Mouse (Mus musculus) liver, embryonic 16.5 days (tissue): ENCODE data around the gene Fads6. TPM values are rescaled to one million over a fixed set of nuclear protein-coding genes. Genes with fewer than 3 reads are reported as not detected.
A peak's percentile ranks its signal among the peaks of the same experiment; 100 is the strongest.

ENCODE experiments used
- ATAC-seq: fragments of 200-750 bp; cut with Nextera tagmentation; 2 replicates; pipeline ENCODE4 v1.8.0; 2017; ENCODE audit warnings: low read depth, mild to moderate bottlenecking, moderate number of reproducible peaks, moderate library complexity
- H3K27ac ChIP-seq: fragments of 300-500 bp; sonication (generic); 2 replicates; pipeline ENCODE4 v1.5.1; 2014; ENCODE audit warnings: mild to moderate bottlenecking, low read length
- H3K27me3 ChIP-seq: fragments of 300-500 bp; sonication (generic); 2 replicates; pipeline ENCODE4 v1.6.1; 2014; ENCODE audit warnings: low read depth, low read length, mixed read lengths; ENCODE audit not compliant: control insufficient read depth, insufficient read depth
- H3K36me3 ChIP-seq: fragments of 300-500 bp; sonication (generic); 2 replicates; pipeline ENCODE4 v1.6.1; 2014; ENCODE audit warnings: mild to moderate bottlenecking; ENCODE audit not compliant: control insufficient read depth, insufficient read depth
- H3K4me1 ChIP-seq: fragments of 300-500 bp; sonication (generic); 2 replicates; pipeline ENCODE4 v1.6.1; 2014; ENCODE audit warnings: low read depth, low read length, mixed read lengths; ENCODE audit not compliant: control insufficient read depth
- H3K4me2 ChIP-seq: fragments of 300-500 bp; sonication (generic); 2 replicates; pipeline ENCODE4 v1.6.1; 2014; ENCODE audit warnings: low read depth, low read length, mixed read lengths
- H3K4me3 ChIP-seq: fragments of 300-500 bp; sonication (generic); 2 replicates; pipeline ENCODE4 v1.5.1; 2014; ENCODE audit warnings: low read depth, mild to moderate bottlenecking, low read length
- H3K9ac ChIP-seq: fragments of 300-500 bp; sonication (generic); 2 replicates; pipeline ENCODE4 v1.6.1; 2014; ENCODE audit warnings: low read depth, low read length
- H3K9me3 ChIP-seq: fragments of 300-500 bp; sonication (generic); replicated peaks from 2 replicates; pipeline ENCODE4 v1.6.1; 2016; ENCODE audit warnings: low read length; ENCODE audit not compliant: control insufficient read depth
- WGBS: fragments of 180-500 bp; shearing (Covaris S2); extraction: QIAGEN DNeasy Blood & Tissue Kit; methylation state at CpG from one replicate; pipeline ENCODE4 v1.1.7; 2014; ENCODE audit not compliant: insufficient replicate concordance; 5-methylcytosine and 5-hydroxymethylcytosine counted together
- polyA plus RNA-seq: library from polyadenylated mRNA; unstranded; fragments of >200 nt; fragmentation: Nextera tagmentation; extraction: Ambion mirVana; gene quantifications from 2 replicates; pipeline ENCODE4 v1.2.1, GENCODE M21; 2015

The Fads6 gene
- 4.4 and 4.5 TPM in 2 replicates for polyA plus RNA-seq

GRCm38 (mm10) chr11:115297214-115297826 lies at the start of gene Fads6:
Gene Fads6 (minus strand): TSS chr11:115297663.
- peak within 1 kb of the TSS; percentile 49 for H3K4me2 ChIP-seq
- WGBS: under 1% methylated on average over 44 of the region's 44 CpGs
- H3K27me3 ChIP-seq: peaks cover 15% of the 10 kb centered on the region; the same call in 1 of the 2 replicates
- peak within 1 kb of the TSS; percentile 55 for H3K4me3 ChIP-seq
- H3K9ac ChIP-seq: peak within 1 kb of the TSS; percentile 57
- H3K27ac ChIP-seq: peak within 1 kb of the TSS; percentile 50
- H3K4me1 ChIP-seq: no peaks in the 10 kb centered on the region
- H3K9me3 ChIP-seq: no peaks in the 10 kb centered on the region
- H3K36me3 ChIP-seq: no peaks in the 10 kb centered on the region; the same call in 1 of the 2 replicates
- ATAC-seq: peak; percentile 74

DNA sequence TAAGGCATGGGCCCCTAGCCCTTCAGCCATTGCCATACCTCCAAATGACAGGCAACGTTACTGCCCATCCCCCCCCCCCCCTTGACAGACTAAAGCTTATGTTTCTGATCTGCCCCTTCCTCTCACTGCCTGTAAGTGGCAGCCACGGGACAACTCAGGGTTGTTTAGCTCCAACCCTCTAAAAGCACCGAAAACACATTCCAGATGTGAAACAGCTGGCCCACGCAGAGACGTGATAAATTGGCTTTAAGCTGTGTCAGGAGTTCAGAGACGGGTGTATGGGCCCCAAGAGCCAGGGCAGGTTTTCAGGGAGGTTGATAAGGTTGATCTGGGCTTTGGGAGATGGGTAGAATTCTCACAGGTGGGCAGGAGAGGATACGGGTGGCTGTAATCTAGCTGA lies 48.1 kb upstream of the Fads6 start:
- ATAC-seq: no peak
- no peaks in the 10 kb centered on the region for H3K36me3 ChIP-seq
- no peak overlapping the region for H3K9ac ChIP-seq
- no peak overlapping the region for H3K4me2 ChIP-seq
- WGBS: 31% methylated on average over 7 of the region's 7 CpGs
- peaks cover 18% of the 10 kb centered on the region for H3K27me3 ChIP-seq
- H3K27ac ChIP-seq: no peak overlapping the region
- H3K4me3 ChIP-seq: no peak overlapping the region
- H3K9me3 ChIP-seq: no peaks in the 10 kb centered on the region
- no peaks in the 10 kb centered on the region for H3K4me1 ChIP-seq

DNA sequence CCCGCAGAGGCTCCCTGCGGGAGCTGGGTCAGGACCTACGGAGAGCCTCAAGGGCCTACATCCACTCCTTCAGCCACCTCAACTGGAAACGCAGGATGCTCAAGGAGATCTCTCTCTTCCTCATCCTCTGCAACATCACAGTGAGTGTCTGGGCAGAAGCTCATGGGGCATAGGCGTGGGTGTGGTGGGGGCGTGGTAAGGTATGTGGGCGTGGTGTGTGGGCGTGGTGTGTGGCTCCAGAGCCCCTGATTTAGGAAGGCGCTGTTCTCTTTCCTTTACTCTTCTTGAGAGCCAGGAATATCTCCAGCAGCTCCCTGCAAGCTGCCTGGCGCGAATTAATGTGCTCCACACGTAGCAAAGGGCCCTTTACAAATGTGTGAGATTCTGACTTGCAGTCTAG lies 47.5 kb upstream of the Fads6 start:
- H3K27ac ChIP-seq: no peak overlapping the region
- ATAC-seq: no peak
- 10% methylated on average over 12 of the region's 12 CpGs for WGBS
- H3K4me1 ChIP-seq: no peaks in the 10 kb centered on the region
- H3K9me3 ChIP-seq: no peaks in the 10 kb centered on the region
- no peak overlapping the region for H3K4me2 ChIP-seq
- no peak overlapping the region for H3K4me3 ChIP-seq
- peaks cover 20% of the 10 kb centered on the region for H3K27me3 ChIP-seq
- no peaks in the 10 kb centered on the region for H3K36me3 ChIP-seq
- no peak overlapping the region for H3K9ac ChIP-seq

- H3K27me3 ChIP-seq: peaks cover 20% of the 10 kb centered on the region
- H3K9ac ChIP-seq: no peak overlapping the region
- H3K9me3 ChIP-seq: no peaks in the 10 kb centered on the region
- H3K4me1 ChIP-seq: no peaks in the 10 kb centered on the region
- no peaks in the 10 kb centered on the region for H3K36me3 ChIP-seq
- no peak overlapping the region for H3K27ac ChIP-seq
- H3K4me3 ChIP-seq: no peak overlapping the region
- ATAC-seq: no peak
- 54% methylated on average over 6 of the region's 6 CpGs for WGBS
- no peak overlapping the region for H3K4me2 ChIP-seq
These were observed 44.4 kb upstream of the Fads6 start for GRCm38 (mm10) chr11:115341866-115342265.

DNA sequence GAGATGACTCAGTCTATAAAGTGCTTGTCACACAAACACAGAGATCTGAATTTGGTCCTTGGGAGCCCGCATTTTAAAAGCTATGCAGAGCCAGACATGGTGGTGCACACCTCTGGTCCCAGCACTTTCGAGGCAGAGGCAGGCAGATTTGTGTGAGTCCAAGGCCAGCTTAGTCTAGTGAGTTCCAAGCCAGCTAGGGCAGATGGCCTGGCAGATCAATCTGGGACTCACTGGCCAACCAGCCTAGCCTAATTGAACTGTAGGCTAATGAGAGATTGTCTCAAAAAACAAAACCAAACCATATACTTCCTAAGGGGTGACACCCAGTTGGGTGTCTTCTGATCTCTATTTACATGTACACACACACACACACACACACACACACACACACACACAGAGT lies 43.8 kb upstream of the Fads6 start:
- Histone ChIP-seq H3K27ac (no peak overlapping the region), H3K4me2 (no peak overlapping the region), H3K4me1 (no peaks in the 10 kb centered on the region), H3K27me3 (peaks cover 24% of the 10 kb centered on the region), H3K4me3 (no peak overlapping the region), H3K9ac (no peak overlapping the region), H3K36me3 (no peaks in the 10 kb centered on the region), H3K9me3 (no peaks in the 10 kb centered on the region)
- no peak for ATAC-seq
- WGBS: 34% methylated on average over 2 of the region's 2 CpGs

- peaks cover 40% of the 10 kb centered on the region for H3K27me3 ChIP-seq
- no peak for ATAC-seq
These were observed 40.4 kb upstream of the Fads6 start for GRCm38 (mm10) chr11:115337826-115338225.

GRCm38 (mm10) chr11:115337350-115337749 lies 39.9 kb upstream of the Fads6 start:
- Histone ChIP-seq H3K36me3 (no peaks in the 10 kb centered on the region), H3K4me2 (no peak overlapping the region), H3K4me1 (no peaks in the 10 kb centered on the region), H3K4me3 (no peak overlapping the region), H3K9me3 (no peaks in the 10 kb centered on the region), H3K27ac (no peak overlapping the region), H3K9ac (no peak overlapping the region), H3K27me3 (peaks cover 40% of the 10 kb centered on the region)
- no peak for ATAC-seq
- 23% methylated on average over 3 of the region's 3 CpGs for WGBS

More at GRCm38 (mm10) chr11:115337826-115338225, 40.4 kb upstream of the Fads6 start:
- 46% methylated on average over 1 of the region's 1 CpGs for WGBS
- no peak overlapping the region for H3K27ac ChIP-seq
- no peak overlapping the region for H3K4me3 ChIP-seq
- H3K4me2 ChIP-seq: no peak overlapping the region
- H3K4me1 ChIP-seq: no peaks in the 10 kb centered on the region
- no peaks in the 10 kb centered on the region for H3K36me3 ChIP-seq
- no peak overlapping the region for H3K9ac ChIP-seq
- H3K9me3 ChIP-seq: no peaks in the 10 kb centered on the region

DNA sequence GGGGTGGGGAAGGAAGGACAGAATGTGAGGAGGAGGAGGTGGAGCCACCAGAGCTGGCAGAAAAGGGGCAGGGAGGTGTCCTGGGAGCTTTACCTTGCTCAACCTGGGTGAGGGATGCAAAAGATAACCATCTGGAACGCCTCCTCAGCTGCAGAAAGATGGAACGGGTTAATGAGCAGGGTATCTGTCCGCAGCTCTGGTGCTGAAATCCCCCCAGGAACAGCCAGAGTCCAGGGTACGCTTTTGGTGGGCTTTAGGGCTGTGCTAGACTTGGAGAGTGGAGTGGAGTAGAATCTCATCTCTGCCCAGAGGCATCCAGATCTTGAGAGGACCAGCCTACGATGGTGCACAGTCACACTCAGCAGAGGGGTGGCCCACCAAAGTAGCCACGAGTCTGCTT lies 38.7 kb upstream of the Fads6 start:
- Histone ChIP-seq H3K27ac (no peak overlapping the region), H3K36me3 (no peaks in the 10 kb centered on the region), H3K4me3 (no peak overlapping the region), H3K9ac (no peak overlapping the region), H3K4me2 (no peak overlapping the region), H3K9me3 (no peaks in the 10 kb centered on the region), H3K4me1 (no peaks in the 10 kb centered on the region), H3K27me3 (peaks cover 44% of the 10 kb centered on the region)
- no peak for ATAC-seq
- WGBS: 13% methylated on average over 6 of the region's 6 CpGs

DNA sequence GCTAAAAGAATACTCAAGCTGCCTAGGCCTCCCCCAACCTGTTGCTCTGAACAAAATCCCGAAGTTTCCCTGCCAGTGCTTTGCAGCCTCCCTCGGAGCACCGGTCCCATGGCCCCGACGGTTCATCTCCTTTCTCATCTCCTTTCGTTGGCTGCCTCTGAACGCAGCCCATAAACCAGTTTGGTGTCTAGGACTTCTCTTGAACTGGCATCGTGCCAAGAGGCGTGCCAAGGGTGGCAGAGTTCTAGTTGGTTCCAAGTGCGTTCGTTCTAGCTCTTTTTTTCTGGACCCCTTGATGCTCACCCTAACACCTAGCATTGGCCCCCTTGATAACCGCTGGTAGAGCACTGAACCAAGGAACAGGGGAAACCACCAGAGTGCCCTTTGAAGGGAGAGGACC lies 37.8 kb upstream of the Fads6 start:
- WGBS: 43% methylated on average over 12 of the region's 12 CpGs
- Histone ChIP-seq H3K4me3 (no peak overlapping the region), H3K36me3 (no peaks in the 10 kb centered on the region), H3K27me3 (peaks cover 41% of the 10 kb centered on the region), H3K4me2 (no peak overlapping the region), H3K9ac (no peak overlapping the region), H3K4me1 (no peaks in the 10 kb centered on the region), H3K27ac (no peak overlapping the region), H3K9me3 (no peaks in the 10 kb centered on the region)
- no peak for ATAC-seq
